Mouse (Mus musculus) liver, adult (tissue): ENCODE data around the gene Trpm4.

Experiments used
- GATA4 ChIP-seq: IDR thresholded peaks from 2 replicates; pipeline ENCODE4 v1.6.1; 2014; ENCODE audit warnings: mild to moderate bottlenecking, low read length; ENCODE audit not compliant: insufficient replicate concordance

Gene Trpm4

DNA sequence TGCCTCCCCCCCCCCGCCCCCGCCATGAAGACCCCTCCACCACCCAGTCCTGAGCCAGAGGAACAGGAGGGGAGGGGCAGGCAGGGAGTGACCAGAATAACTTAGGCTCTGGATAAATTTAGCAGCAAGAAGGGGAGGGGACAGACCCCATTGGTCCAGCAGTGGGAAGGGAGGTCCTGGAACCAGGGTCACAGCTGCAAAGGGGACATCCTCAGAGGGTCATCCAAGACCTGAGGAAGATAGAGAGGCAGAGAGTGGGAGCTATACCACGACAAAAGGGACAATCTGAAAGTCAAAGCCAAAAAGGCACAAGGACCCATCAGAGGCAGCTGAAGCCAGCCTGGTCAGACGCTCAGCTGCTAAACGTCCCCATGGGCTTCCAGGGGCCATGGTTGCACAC lies 1.5 kb upstream of the Trpm4 start, which contains the start of gene Hrc:
Gene Hrc (plus strand): TSS at position 235 of the 400 bp plus-strand sequence.
- TF ChIP-seq GATA4: no peak

DNA sequence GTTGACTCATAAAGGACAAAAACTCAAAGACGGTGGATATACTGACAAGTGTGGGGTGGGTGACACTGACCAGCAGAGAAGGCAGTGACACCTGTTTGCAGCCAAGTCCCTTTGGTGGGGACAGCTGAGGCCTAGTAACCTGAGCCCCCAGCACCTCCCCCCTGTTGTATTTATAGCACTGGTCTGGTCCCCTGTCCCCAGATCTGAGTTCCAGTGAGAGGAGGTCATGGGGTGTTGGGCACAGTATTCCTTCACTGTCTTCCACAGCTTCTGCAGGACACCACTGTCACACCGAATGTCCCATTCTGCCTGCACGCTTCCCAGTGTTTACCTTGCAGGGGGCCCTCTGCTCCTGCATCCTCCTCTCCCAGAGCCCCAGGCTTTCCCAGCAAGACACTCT lies 1.0 kb upstream of the Trpm4 start:
- TF ChIP-seq GATA4: no peak

DNA sequence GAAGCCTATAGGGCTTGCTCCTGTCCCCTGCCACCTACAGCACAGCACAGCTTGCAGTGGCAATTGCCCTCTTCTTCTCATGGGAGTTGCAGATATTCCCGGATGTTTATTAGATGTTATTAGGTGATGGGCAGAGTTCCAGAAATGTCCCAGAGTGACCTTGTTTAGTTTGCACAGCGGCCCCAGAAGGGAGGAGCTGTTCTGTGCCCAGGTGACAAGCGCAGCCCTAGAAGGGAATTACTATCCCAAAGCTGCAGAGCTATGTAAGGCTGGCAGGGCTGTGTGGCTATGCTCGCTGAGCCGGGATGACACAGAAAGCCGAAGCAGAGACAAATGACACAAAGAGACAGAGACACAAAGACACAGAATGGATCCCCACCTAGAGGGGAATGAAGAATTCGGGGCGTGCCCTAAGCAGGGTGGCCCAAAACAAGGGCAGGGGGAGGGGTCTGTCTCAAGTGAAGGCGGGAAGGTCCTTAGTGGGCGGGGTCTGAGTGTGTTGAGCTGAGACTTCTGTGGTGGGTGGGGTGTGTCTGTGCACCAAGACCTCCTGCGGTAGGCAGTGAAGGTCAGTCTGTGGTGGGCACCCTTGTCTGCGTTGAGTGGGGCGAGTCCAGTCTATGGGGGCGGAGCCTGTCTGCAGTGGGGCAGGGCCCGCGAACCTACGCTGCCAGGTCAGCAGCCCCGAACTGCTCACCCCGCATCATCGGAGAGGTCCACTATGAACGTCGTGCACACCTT lies 725 bp downstream of the Trpm4 start:
- TF ChIP-seq GATA4: no peak

DNA sequence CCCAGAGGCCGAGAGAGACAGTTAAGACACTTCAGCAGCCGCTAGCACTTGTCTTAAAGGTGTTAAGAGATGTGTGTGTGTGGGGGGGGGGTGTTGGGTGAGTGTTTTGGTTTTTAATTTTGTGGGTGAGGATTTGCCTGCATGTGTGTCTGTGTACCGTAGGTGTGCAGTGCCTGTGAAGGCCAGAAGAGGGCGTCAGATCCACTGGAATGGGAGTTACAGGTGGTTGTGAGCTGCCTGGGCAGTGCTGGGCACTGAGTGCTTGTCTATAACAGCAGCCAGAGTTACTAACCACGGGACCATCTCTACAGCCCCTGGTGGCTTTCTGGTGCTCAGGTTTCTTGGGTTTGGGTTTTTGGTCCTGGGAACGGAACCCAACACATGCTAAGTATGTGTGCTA lies 2.1 kb downstream of the Trpm4 start:
- no peak for TF ChIP-seq GATA4

DNA sequence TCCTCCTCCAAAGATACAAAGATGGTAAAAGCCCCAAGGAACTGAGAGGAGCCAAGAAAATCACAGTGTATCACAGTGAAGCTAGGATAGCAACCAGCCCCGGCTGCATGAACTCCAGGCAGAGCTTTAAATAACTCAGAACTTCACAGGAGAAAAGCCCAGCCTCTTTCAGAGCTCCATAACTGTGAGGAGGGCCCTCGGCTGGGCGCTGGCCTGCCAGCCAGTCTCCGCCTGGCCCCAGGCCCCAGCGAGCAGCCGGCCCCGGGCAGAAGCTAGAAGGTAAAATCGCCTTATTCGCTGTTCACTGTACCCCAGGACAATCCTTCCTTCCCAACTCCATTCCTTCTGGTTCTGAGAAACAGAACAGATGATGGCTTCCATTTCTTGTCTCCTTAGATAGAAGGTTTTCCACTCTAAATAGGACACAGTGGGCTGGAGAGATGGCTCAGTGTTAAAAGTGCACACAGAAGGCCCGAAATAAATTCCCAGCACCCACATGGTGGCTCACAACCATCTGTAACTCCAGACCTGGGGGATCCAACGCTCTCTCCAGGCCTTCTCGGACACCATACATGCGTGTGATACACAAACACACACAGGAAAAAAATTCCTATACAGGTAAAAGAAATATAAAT lies 4.6 kb downstream of the Trpm4 start:
- TF ChIP-seq GATA4: no peak

DNA sequence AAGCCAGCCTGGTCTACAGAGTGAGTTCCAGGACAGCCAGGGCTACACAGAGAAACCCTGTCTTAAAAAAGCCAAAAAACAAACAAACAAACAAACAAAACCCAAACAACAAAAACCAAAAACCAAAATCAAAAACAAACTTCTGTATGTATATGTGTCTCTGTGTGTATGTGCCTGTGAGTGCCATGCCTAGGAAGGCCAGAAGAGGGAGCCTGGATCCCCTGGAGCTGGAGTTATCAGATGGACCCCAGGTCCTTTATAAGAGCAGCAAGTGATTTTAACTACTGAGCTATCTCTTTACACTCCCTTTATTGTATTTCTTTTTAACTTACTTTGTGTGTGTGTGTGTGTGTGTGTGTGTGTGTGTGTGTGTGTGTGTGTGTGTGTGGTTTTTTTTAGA lies 7.8 kb downstream of the Trpm4 start:
- no peak for TF ChIP-seq GATA4

DNA sequence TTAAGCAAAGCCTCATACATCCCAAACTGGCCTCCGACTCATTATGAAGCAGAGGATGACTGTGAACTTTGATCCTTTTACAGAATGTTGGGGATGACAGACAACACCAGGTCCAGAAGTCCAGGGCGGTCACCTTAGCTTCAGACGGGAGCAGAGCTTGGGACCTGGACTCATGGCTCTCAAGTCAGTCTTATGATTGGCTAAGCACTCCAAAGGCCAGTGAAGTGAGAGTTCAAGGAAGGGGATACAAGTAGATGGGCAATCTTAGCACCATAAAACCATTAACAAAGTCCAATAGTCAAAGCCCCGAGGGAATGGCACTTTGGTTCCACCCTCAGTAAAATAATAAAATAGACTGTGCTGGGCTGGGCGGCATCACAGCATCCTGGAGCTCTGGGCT lies 10.5 kb downstream of the Trpm4 start:
- TF ChIP-seq GATA4: no peak

DNA sequence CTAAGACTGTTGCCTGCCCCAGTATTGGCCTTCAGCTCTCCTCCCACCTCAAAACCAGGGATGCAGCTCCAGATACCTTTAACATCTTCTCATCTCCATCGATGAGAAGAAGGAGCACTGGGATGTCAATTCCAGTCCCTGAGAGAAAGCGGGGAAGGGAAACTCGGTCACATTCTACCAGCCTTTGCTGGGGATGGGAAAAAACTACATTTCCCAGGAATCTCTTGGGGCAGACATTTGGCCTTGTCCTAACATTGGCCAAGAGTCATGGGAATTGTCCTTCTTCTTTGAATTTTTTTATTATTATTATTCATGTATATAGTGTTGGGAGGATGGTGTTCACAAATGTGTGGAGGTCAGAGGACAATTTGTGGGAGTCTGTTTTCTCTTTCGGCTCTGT lies 11.3 kb downstream of the Trpm4 start:
- TF ChIP-seq GATA4: no peak

DNA sequence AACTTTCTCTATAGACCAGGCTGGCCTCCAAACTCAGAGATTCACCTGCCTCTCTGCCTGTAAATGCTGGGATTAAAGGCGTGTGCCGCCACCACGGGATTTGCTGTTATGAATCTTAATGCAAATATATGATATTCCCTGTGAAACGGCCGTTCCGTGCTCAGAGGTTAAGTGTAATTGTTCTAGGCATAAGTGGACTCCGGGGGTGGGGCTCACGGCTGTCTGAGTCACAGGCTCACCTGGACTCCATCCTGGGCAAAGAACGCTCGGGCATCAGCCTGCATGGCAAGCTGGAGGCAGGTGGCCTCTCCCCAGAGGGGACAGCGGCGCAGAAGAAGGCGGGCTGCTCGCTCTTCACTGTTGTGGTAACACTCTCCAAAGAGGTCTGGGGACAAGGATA lies 17.0 kb downstream of the Trpm4 start:
- no peak for TF ChIP-seq GATA4

DNA sequence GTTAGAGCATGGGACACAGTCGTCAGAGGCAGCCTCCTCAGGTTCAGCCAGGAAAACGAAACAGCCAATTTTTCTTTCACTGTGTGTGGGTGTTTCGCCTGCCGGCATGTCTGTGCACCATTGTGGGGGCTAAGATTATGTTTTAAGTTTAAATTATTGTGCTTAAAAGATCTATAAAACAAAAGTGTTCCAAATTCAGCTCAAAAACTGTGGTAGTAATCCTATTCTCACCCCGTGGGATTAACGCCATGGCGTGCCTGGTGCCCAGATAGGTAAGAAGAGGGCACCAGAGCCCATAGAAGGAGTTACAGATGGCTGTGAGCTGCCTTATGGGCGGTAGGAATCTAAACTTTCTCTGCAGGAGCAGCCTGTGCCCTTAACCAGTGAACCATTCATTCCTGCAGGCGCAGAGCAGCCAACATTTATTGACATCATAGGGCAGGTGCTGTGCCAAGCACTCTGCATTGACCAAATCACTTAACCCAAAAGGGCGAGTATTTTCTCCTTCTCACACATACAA lies 18.3 kb downstream of the Trpm4 start:
- TF ChIP-seq GATA4: no peak

DNA sequence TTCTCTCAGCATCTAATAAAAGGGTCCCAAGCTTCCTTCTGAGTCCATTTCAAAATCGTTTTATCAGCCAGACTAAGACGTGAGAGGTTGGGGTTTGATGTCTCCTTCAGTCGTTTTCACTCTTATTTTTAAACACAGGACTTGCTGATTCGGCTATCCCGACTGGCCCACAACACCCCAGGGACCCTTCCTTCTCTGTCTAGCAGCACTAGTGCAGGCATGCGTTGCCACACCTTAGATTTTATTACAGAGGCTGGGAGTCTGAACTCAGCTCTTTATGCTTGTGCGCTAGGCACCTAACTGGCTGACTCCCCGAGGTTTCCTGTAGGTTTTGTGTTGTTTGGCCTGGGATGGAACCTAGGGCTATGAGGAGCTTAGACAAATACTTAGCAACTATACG lies 20.1 kb downstream of the Trpm4 start:
- TF ChIP-seq GATA4: no peak

DNA sequence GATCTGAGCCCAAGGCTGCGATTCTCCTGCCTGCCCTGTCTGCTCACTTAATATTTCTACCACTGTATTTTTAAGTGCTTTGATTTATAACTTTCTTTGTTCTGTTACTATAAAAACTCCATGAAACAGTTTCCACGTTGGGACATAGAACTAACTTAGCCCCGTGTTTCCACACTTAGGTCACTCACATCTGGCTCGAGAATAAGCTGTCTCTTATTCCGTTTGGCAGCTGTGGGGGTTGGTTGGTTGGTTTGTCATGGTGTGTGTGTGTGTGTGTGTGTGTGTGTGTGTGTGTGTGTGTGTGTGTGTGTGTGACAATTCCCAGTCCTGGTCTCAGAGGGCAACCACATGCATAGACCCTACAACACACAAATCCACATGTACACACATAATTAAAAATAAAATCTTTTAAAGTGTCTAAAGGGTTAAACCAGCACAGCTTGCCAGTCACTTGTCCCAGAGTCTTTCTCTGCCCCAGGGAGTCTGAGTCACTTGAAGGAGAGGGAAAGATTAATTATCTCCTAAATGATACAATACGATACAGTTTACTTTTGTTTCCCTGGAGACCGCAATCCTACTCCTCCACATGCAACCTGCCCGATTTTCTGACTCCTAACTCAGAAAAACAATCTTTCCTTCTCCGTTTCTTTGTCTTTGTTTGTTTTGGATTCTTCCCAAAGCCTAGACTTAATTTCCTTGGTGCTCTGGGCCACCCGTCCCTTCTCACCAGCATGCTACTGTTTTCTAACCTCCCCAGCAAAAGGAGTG lies 20.7 kb downstream of the Trpm4 start:
- TF ChIP-seq GATA4: no peak

DNA sequence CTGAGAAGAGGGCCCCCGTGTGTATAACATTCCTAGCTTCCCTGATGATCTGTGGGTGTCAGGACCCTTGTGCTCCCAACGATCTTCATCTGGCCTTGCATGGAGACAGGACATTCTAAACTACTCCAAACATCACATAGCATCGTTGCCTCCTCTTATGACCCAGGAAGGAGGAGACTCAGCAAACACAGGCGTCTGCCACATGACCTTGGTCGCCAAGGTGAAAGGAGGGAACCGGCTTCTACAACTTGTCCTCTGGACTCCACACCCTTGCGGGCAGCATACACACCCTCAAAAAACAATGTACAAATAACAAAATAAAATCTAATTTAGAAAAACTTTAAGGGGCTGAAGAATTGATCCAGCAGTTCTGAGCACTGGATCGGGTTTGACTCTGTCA lies 21.6 kb downstream of the Trpm4 start:
- no peak for TF ChIP-seq GATA4

DNA sequence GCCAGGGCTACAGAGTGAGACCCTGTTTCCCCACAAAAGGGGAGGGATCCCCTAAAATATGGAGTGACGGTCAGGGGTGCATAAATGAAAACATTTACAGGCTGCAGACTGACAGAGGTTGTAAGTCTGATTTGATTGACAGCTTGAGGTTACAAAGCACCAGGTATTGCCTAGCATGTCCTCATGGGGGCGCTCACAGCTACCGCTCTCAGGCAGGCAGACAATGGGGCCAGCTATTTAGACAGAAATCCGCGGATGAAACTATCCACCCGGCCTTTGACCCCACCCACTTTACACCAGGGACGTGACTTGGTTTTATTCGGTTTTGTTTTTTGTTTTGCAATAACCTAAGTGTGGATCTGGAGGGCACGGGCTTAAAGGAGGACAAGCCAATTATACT lies 24.1 kb downstream of the Trpm4 start:
- no peak for TF ChIP-seq GATA4

DNA sequence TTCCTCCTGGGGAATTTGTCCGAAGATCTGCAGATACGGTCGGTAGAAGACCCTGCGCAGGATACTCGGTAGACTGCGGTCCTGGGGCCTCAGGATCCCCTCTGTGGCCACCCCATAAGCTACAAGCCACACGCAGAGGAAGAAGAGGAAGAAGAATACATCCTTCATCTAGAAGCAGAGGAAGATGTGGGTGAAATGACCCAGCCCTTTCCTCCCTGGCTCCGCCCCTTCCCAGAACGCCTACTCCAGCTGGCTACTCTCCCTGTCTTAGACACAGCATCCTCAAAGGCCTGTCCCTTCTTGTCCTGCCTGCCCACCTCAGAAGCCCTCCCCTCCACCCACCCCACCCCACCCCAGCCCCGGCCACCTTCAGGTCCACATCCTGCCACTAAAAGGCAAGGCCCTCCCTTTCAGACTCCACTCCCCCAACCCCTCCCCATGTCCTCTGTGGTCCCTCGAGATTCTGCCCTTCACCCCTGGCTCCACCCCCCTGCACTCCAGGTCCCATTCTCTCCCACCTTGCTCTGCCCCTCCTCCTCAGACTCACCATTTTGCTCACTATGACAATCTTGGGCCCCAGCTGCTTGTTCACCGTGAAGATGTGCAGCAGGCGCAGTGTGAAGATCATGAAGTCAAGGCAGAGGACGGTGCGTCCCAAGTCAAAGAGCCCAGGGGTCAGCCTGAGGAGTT lies 24.9 kb downstream of the Trpm4 start:
- TF ChIP-seq GATA4: no peak

DNA sequence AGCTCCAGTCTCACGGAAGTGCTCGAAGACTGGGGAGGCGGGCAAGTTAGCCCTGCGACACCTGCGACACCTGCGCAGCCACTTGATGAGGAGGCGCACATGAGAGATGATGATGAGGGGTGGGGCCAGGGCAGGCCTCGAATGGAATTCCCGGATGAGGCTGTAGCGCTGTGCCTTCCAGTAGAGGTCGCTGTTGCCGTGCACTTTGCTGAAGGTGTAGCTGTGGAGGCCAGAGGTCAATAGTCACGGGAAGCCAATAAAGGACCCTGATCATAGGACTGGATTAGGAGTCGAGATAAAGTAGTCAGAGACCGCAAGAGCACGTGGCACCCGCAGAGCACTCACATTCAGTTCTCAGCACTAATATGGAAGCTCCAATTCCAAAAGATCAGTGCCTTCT lies 28.3 kb downstream of the Trpm4 start:
- TF ChIP-seq GATA4: no peak

DNA sequence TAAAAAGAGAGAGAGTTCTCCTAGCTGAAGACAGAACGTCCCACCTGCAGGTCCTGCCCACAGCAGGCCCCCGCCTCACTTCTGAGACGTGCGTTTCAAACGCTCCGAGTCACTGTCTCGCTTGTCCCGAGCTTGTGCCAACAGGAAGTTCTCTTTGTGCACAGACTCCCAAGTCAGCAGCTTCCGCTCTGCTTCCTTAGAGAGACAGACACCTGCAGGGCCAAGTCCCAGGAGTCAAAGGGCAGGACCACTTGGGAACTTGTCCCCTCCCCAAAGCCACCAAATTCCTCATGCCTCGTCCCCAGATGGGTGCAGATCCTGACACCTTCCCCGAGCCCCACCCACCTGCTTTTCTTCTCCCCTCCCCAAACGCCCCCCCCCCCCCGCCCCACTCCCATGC lies 28.7 kb downstream of the Trpm4 start:
- no peak for TF ChIP-seq GATA4
